Comparison of ENCODE assay signal across 12 mouse cellular contexts in genomic region chr11:120715131-120715530, GRCm38 (mm10). TPM values are rescaled to one million over a fixed set of nuclear protein-coding genes. Genes with fewer than 3 reads are reported as not detected.
DNase-seq lines count a peak whose midpoint lies in the region; ATAC-seq lines count a peak whose summit lies in the region.
"Had no signal": no experiment of that assay in that cellular context is flagged by ENCODE, and none has a peak within 500 bp of the region (broad histone marks: within the 10 kb centered on the region; RNA-seq: fewer than 3 reads in every experiment).

No protein-coding gene starts in this region.

- 0 out of 2 replicates have a peak, but pooled peaks cover 9% of the 10 kb centered on the region for H3K36me3 ChIP-seq in heart, embryonic 11.5 days (ENCODE audit: control insufficient read depth, insufficient read depth, low read length)
- H3K36me3 ChIP-seq in megakaryocyte, embryonic 14.5 days (replicated peaks; ENCODE audit: low read length) = peaks cover 73% of the 10 kb centered on the region
- peaks cover 16% of the 10 kb centered on the region; the same call in 1 of the 2 replicates for H3K36me3 ChIP-seq in limb, embryonic 11.5 days (ENCODE audit: control insufficient read depth, insufficient read depth, low read length)
- H3K36me3 ChIP-seq in stomach, embryonic 16.5 days (ENCODE audit: control insufficient read depth, insufficient read depth, low read length) = no peaks in the 10 kb centered on the region; the same call in 1 of the 2 replicates

- no peaks in the 10 kb centered on the region for H3K9me3 ChIP-seq in heart, embryonic 11.5 days (replicated peaks; ENCODE audit: control insufficient read depth, low read length)
- no peaks in the 10 kb centered on the region for H3K9me3 ChIP-seq in megakaryocyte, embryonic 14.5 days
- no peaks in the 10 kb centered on the region for H3K9me3 ChIP-seq in limb, embryonic 11.5 days (ENCODE audit: control insufficient read depth, low read length)
- no peaks in the 10 kb centered on the region for H3K9me3 ChIP-seq in stomach, embryonic 16.5 days (replicated peaks; ENCODE audit: control insufficient read depth, low read length)

- intact Hi-C loops in heart, postnatal 14 days (cut with DNase I) = no loop called here

- peak overlapping the region; percentile 100 for H3K4me2 ChIP-seq in heart, embryonic 11.5 days
- H3K4me2 ChIP-seq in limb, embryonic 11.5 days (ENCODE audit: low read depth, severe bottlenecking) = no peak overlapping the region
- 0 out of 2 replicates have a peak overlapping the region, but pooled peaks have one; percentile 79 for H3K4me2 ChIP-seq in stomach, embryonic 16.5 days (ENCODE audit: low read depth, low read length)

- WGBS in heart, embryonic 11.5 days (ENCODE audit: insufficient replicate concordance) = 85% methylated on average over 9 of the region's 9 CpGs
- WGBS in limb, embryonic 11.5 days = 90% methylated on average over 9 of the region's 9 CpGs
- 91% methylated on average over 9 of the region's 9 CpGs for WGBS in stomach, embryonic 16.5 days

- no peak for ATAC-seq in heart, embryonic 11.5 days (replicated peaks; ENCODE audit: insufficient number of reproducible peaks, low FRiP score, low TSS enrichment)
- ATAC-seq in megakaryocyte, adult 5-6 weeks (ENCODE audit: poor library complexity, severe bottlenecking) = no peak
- ATAC-seq in limb, embryonic 11.5 days (ENCODE audit: insufficient number of reproducible peaks, low FRiP score, low TSS enrichment, low read depth) = no peak
- no peak for ATAC-seq in stomach, embryonic 16.5 days (ENCODE audit: insufficient read depth, low FRiP score)
- no peak for ATAC-seq in cerebellum, adult (ENCODE audit: insufficient number of reproducible peaks, low FRiP score, low TSS enrichment)
- ATAC-seq: lung, postnatal 0 days had no signal

- no peak overlapping the region for H3K27ac ChIP-seq in heart, embryonic 11.5 days (ENCODE audit: low read depth, low read length)
- no peak overlapping the region for H3K27ac ChIP-seq in limb, embryonic 11.5 days (replicated peaks; ENCODE audit: low read depth, low read length)
- H3K27ac ChIP-seq in stomach, embryonic 16.5 days (ENCODE audit: low read length) = no peak overlapping the region

- no peak overlapping the region for H3K4me3 ChIP-seq in heart, embryonic 11.5 days (ENCODE audit: low read depth, low read length)
- H3K4me3 ChIP-seq in megakaryocyte, embryonic 14.5 days (replicated peaks) = peak overlapping the region; percentile 96
- H3K4me3 ChIP-seq in limb, embryonic 11.5 days (ENCODE audit: low read depth, low read length) = no peak overlapping the region
- no peak overlapping the region for H3K4me3 ChIP-seq in stomach, embryonic 16.5 days (replicated peaks; ENCODE audit: low read length)

- peaks cover 13% of the 10 kb centered on the region for H3K4me1 ChIP-seq in heart, embryonic 11.5 days (ENCODE audit: control insufficient read depth, insufficient read depth, low read length)
- H3K4me1 ChIP-seq in megakaryocyte, embryonic 14.5 days = peaks cover 53% of the 10 kb centered on the region
- H3K4me1 ChIP-seq in limb, embryonic 11.5 days (ENCODE audit: control insufficient read depth, insufficient read depth, low read length) = peaks cover 20% of the 10 kb centered on the region
- H3K4me1 ChIP-seq in stomach, embryonic 16.5 days (ENCODE audit: control insufficient read depth, insufficient read depth, low read length) = peaks cover 11% of the 10 kb centered on the region; the same call in 1 of the 2 replicates

- peak overlapping the region; percentile 82; the same call in 1 of the 2 replicates for H3K9ac ChIP-seq in heart, embryonic 11.5 days (ENCODE audit: low read depth, low read length)
- H3K9ac ChIP-seq in limb, embryonic 11.5 days (ENCODE audit: low read length) = peak overlapping the region; percentile 35; the same call in 1 of the 2 replicates
- peak overlapping the region; percentile 77; the same call in 1 of the 2 replicates for H3K9ac ChIP-seq in stomach, embryonic 16.5 days (ENCODE audit: low read length)

- no peaks in the 10 kb centered on the region for H3K27me3 ChIP-seq in heart, embryonic 11.5 days (ENCODE audit: control insufficient read depth, insufficient read depth, low read length)
- no peaks in the 10 kb centered on the region for H3K27me3 ChIP-seq in megakaryocyte, embryonic 14.5 days (replicated peaks)
- no peaks in the 10 kb centered on the region for H3K27me3 ChIP-seq in limb, embryonic 11.5 days (ENCODE audit: control insufficient read depth, insufficient read depth, low read length)
- no peaks in the 10 kb centered on the region for H3K27me3 ChIP-seq in stomach, embryonic 16.5 days (ENCODE audit: control insufficient read depth, insufficient read depth, low read length)

- DNase-seq in heart, postnatal 14 days = no peak
- DNase-seq in limb, embryonic 11.5 days (ENCODE audit: low spot score) = no peak
- no peak for DNase-seq in gastrocnemius, adult 8-10 months (ENCODE audit: low spot score in 2 of 2)
- DNase-seq: cerebellum, postnatal 36 days; right cerebral cortex, postnatal 14 days; thymus, adult 18-20 months had no signal

RNA-seq across cellular contexts. Expression of gene Lrrc45, which starts 1.4 kb away (rescaled TPM):
- polyA plus RNA-seq in heart, embryonic 11.5 days (2014; fragmentation: Nextera tagmentation; extraction: Ambion mirVana) = 21.8 and 23.2 TPM in 2 replicates
- 10 to 100 TPM in 1 of 2 experiments, 1 to 10 TPM in 1; 9.2 to 10.9 TPM for total RNA-seq in heart, postnatal 14 days (2021)
- 10.0 and 23.5 TPM in 2 replicates for polyA plus RNA-seq in megakaryocyte, embryonic 14.5 days (2012; ENCODE audit: insufficient read depth, low replicate concordance)
- total RNA-seq in megakaryocyte, adult 5-6 weeks (2015) = 6.3 and 7.2 TPM in 2 replicates
- total RNA-seq in megakaryocyte, adult 5-6 weeks (2017) = 21.0 and 21.6 TPM in 2 replicates
- polyA plus RNA-seq in limb, embryonic 11.5 days (2014; fragmentation: Nextera tagmentation; extraction: Ambion mirVana) = 44.3 and 47.8 TPM in 2 replicates
- 59.1 and 62.9 TPM in 2 replicates for polyA plus RNA-seq in stomach, embryonic 16.5 days (2015; fragmentation: Nextera tagmentation; extraction: Ambion mirVana)
- 1 to 10 TPM; 1.8 to 4.4 (median 2.9) TPM for total RNA-seq in gastrocnemius, adult 8-10 months (2022)

RNA-seq across cellular contexts. Expression of gene Cenpx, which starts 1.6 kb away (rescaled TPM):
- polyA plus RNA-seq in heart, embryonic 11.5 days (2014; fragmentation: Nextera tagmentation; extraction: Ambion mirVana) = 114 and 129 TPM in 2 replicates
- 10 to 100 TPM; 35.4 to 36.4 TPM for total RNA-seq in heart, postnatal 14 days (2021)
- polyA plus RNA-seq in megakaryocyte, embryonic 14.5 days (2012; ENCODE audit: insufficient read depth, low replicate concordance) = 93.0 and 128 TPM in 2 replicates
- 84.6 and 95.8 TPM in 2 replicates for total RNA-seq in megakaryocyte, adult 5-6 weeks (2015)
- total RNA-seq in megakaryocyte, adult 5-6 weeks (2017) = 67.0 and 71.5 TPM in 2 replicates
- polyA plus RNA-seq in limb, embryonic 11.5 days (2014; fragmentation: Nextera tagmentation; extraction: Ambion mirVana) = 126 and 127 TPM in 2 replicates
- polyA plus RNA-seq in stomach, embryonic 16.5 days (2015; fragmentation: Nextera tagmentation; extraction: Ambion mirVana) = 138 and 153 TPM in 2 replicates
- 10 to 100 TPM; 26.1 to 31.0 (median 27.3) TPM for total RNA-seq in gastrocnemius, adult 8-10 months (2022)

RNA-seq across cellular contexts. Expression of gene Rac3, which starts 6.1 kb away (rescaled TPM):
- polyA plus RNA-seq in heart, embryonic 11.5 days (2014; fragmentation: Nextera tagmentation; extraction: Ambion mirVana) = 1.7 and 3.0 TPM in 2 replicates
- 1 to 10 TPM; 1.3 to 1.6 TPM for total RNA-seq in heart, postnatal 14 days (2021)
- 1.8 and 2.3 TPM in 2 replicates for polyA plus RNA-seq in megakaryocyte, embryonic 14.5 days (2012; ENCODE audit: insufficient read depth, low replicate concordance)
- total RNA-seq in megakaryocyte, adult 5-6 weeks (2015) = 0.25 and 0.83 TPM in 2 replicates
- total RNA-seq in megakaryocyte, adult 5-6 weeks (2017) = 1.4 TPM in 1 of 2 replicates, not detected in the other
- polyA plus RNA-seq in limb, embryonic 11.5 days (2014; fragmentation: Nextera tagmentation; extraction: Ambion mirVana) = 7.4 and 12.8 TPM in 2 replicates
- 34.6 and 35.3 TPM in 2 replicates for polyA plus RNA-seq in stomach, embryonic 16.5 days (2015; fragmentation: Nextera tagmentation; extraction: Ambion mirVana)
- 1 to 10 TPM in 2 of 4 experiments, under 1 TPM in 2; 0.75 to 1.2 (median 0.89) TPM for total RNA-seq in gastrocnemius, adult 8-10 months (2022)

RNA-seq across cellular contexts. Expression of gene Dcxr, which starts 11.9 kb away (rescaled TPM):
- polyA plus RNA-seq in heart, embryonic 11.5 days (2014; fragmentation: Nextera tagmentation; extraction: Ambion mirVana) = 5.1 and 6.6 TPM in 2 replicates
- 1 to 10 TPM; 3.1 to 5.8 TPM for total RNA-seq in heart, postnatal 14 days (2021)
- 100 and 241 TPM in 2 replicates for polyA plus RNA-seq in megakaryocyte, embryonic 14.5 days (2012; ENCODE audit: insufficient read depth, low replicate concordance)
- total RNA-seq in megakaryocyte, adult 5-6 weeks (2015) = 24.9 and 30.0 TPM in 2 replicates
- total RNA-seq in megakaryocyte, adult 5-6 weeks (2017) = 20.0 and 25.0 TPM in 2 replicates
- polyA plus RNA-seq in limb, embryonic 11.5 days (2014; fragmentation: Nextera tagmentation; extraction: Ambion mirVana) = 12.4 and 16.5 TPM in 2 replicates
- polyA plus RNA-seq in stomach, embryonic 16.5 days (2015; fragmentation: Nextera tagmentation; extraction: Ambion mirVana) = 43.0 and 46.0 TPM in 2 replicates
- 1 to 10 TPM; 7.9 to 9.8 (median 8.7) TPM for total RNA-seq in gastrocnemius, adult 8-10 months (2022)

RNA-seq across cellular contexts. Expression of gene Cbr2, which starts 16.8 kb away (rescaled TPM):
- polyA plus RNA-seq in heart, embryonic 11.5 days (2014; fragmentation: Nextera tagmentation; extraction: Ambion mirVana) = 0.36 and 1.0 TPM in 2 replicates
- 10 to 100 TPM; 18.6 to 53.1 TPM for total RNA-seq in heart, postnatal 14 days (2021)
- 2.1 TPM in 1 of 2 replicates, not detected in the other for polyA plus RNA-seq in megakaryocyte, embryonic 14.5 days (2012; ENCODE audit: insufficient read depth, low replicate concordance)
- total RNA-seq in megakaryocyte, adult 5-6 weeks (2015) = 7.6 and 8.5 TPM in 2 replicates
- total RNA-seq in megakaryocyte, adult 5-6 weeks (2017) = 1.7 and 8.9 TPM in 2 replicates
- 6.7 and 7.4 TPM in 2 replicates for polyA plus RNA-seq in limb, embryonic 11.5 days (2014; fragmentation: Nextera tagmentation; extraction: Ambion mirVana)
- 112 and 150 TPM in 2 replicates for polyA plus RNA-seq in stomach, embryonic 16.5 days (2015; fragmentation: Nextera tagmentation; extraction: Ambion mirVana)
- total RNA-seq in gastrocnemius, adult 8-10 months (2022) = 10 to 100 TPM in 2 of 4 experiments, 1 to 10 TPM in 2; 6.1 to 30.8 (median 10.4) TPM
